34 mouse cellular contexts compared by ENCODE assay signal in genomic region chr7:115372921-115373320, GRCm38 (mm10).
"Had no signal": no experiment of that assay in that cellular context is flagged by ENCODE, and none has a peak within 500 bp of the region (broad histone marks: within the 10 kb centered on the region; RNA-seq: fewer than 3 reads in every experiment).

No protein-coding gene starts in this region.

- H3K4me2 ChIP-seq: heart, embryonic 11.5 days; heart, embryonic 12.5 days; heart, embryonic 13.5 days; heart, embryonic 15.5 days; hindbrain, embryonic 12.5 days; hindbrain, embryonic 13.5 days; hindbrain, embryonic 14.5 days; hindbrain, embryonic 15.5 days; intestine, embryonic 15.5 days; kidney, embryonic 15.5 days had no signal

- H3K9me3 ChIP-seq: heart, embryonic 10.5 days; heart, embryonic 12.5 days; heart, embryonic 13.5 days; heart, embryonic 15.5 days; hindbrain, embryonic 10.5 days; hindbrain, embryonic 12.5 days; hindbrain, embryonic 13.5 days; hindbrain, embryonic 15.5 days; intestine, embryonic 15.5 days; kidney, embryonic 15.5 days had no signal

- H3K9ac ChIP-seq: heart, embryonic 12.5 days; heart, embryonic 13.5 days; heart, embryonic 15.5 days; hindbrain, embryonic 12.5 days; hindbrain, embryonic 13.5 days; hindbrain, embryonic 14.5 days; hindbrain, embryonic 15.5 days; intestine, embryonic 15.5 days; kidney, embryonic 15.5 days had no signal

- H3K27me3 ChIP-seq: heart, embryonic 12.5 days; heart, embryonic 13.5 days; heart, embryonic 15.5 days; hindbrain, embryonic 12.5 days; hindbrain, embryonic 13.5 days; hindbrain, embryonic 15.5 days; intestine, embryonic 15.5 days had no signal

- DNase-seq: heart, postnatal 10 days; heart, postnatal 14 days; heart, postnatal 36 days; kidney, adult 11 months; kidney, adult 18-20 months; kidney, adult 2 months; kidney, adult 8-10 months; kidney, adult 9 months; kidney, postnatal 10 days; kidney, postnatal 14 days; kidney, postnatal 25 days; kidney, postnatal 36 days; kidney, postnatal 4 days; layer of hippocampus, adult 9-11 months; layer of hippocampus, postnatal 36 days had no signal

- H3K36me3 ChIP-seq: heart, embryonic 10.5 days; heart, embryonic 12.5 days; heart, embryonic 13.5 days; heart, embryonic 15.5 days; hindbrain, embryonic 10.5 days; hindbrain, embryonic 12.5 days; hindbrain, embryonic 13.5 days; hindbrain, embryonic 15.5 days; intestine, embryonic 15.5 days; kidney, embryonic 15.5 days had no signal

- H3K27ac ChIP-seq: hindbrain, embryonic 10.5 days; hindbrain, embryonic 12.5 days; hindbrain, embryonic 13.5 days; hindbrain, embryonic 14.5 days; hindbrain, embryonic 15.5 days; hindbrain, postnatal 0 days; intestine, embryonic 15.5 days; kidney, embryonic 15.5 days; kidney, postnatal 0 days; layer of hippocampus, adult 2 months had no signal

- ATAC-seq: hindbrain, embryonic 16.5 days; hindbrain, postnatal 0 days; inflammation-experienced regulatory T-cells, adult 6 months; intestine, embryonic 15.5 days; intestine, embryonic 16.5 days; intestine, postnatal 0 days had no signal

- H3K4me3 ChIP-seq: heart, embryonic 10.5 days; heart, embryonic 12.5 days; heart, embryonic 13.5 days; heart, embryonic 15.5 days; hindbrain, embryonic 10.5 days; hindbrain, embryonic 12.5 days; hindbrain, embryonic 13.5 days; hindbrain, embryonic 15.5 days; intestine, embryonic 15.5 days; kidney, embryonic 15.5 days; layer of hippocampus, adult 2 months had no signal
